ENCODE assay signal across 9 mouse cellular contexts in genomic region chr15:98170365-98170764, GRCm38 (mm10). TPM values are rescaled to one million over a fixed set of nuclear protein-coding genes. Genes with fewer than 3 reads are reported as not detected.
A peak's percentile ranks its signal among the peaks of the same experiment; 100 is the strongest.
DNase-seq lines count a peak whose midpoint lies in the region; ATAC-seq and TF ChIP-seq lines count a peak whose summit lies in the region.
"Had no signal": no experiment of that assay in that cellular context is flagged by ENCODE, and none has a peak within 500 bp of the region (broad histone marks: within the 10 kb centered on the region; RNA-seq: fewer than 3 reads in every experiment).

No protein-coding gene starts in this region.

- H3K9me3 ChIP-seq in neural tube, embryonic 12.5 days = no peaks in the 10 kb centered on the region
- H3K9me3 ChIP-seq: heart, embryonic 13.5 days; liver, embryonic 15.5 days had no signal

- no peaks in the 10 kb centered on the region for H3K36me3 ChIP-seq in neural tube, embryonic 12.5 days
- H3K36me3 ChIP-seq: heart, embryonic 13.5 days; liver, embryonic 15.5 days had no signal

- peak overlapping the region; percentile 52 for H3K4me3 ChIP-seq in cortical plate, adult 2 months (ENCODE audit: insufficient read depth, low read length)
- H3K4me3 ChIP-seq in neural tube, embryonic 12.5 days = 0 out of 2 replicates have a peak overlapping the region, but pooled peaks have one; percentile 7
- H3K4me3 ChIP-seq: heart, embryonic 13.5 days; liver, embryonic 15.5 days had no signal

- peaks cover 42% of the 10 kb centered on the region for H3K27me3 ChIP-seq in neural tube, embryonic 12.5 days (replicated peaks)

- H3K9ac ChIP-seq in neural tube, embryonic 12.5 days = 0 out of 2 replicates have a peak overlapping the region, but pooled peaks have one; percentile 21
- H3K9ac ChIP-seq: heart, embryonic 13.5 days; liver, embryonic 15.5 days had no signal

- ATAC-seq in neural tube, embryonic 12.5 days (ENCODE audit: low FRiP score, low read depth) = no peak
- ATAC-seq in granulocyte monocyte progenitor cell, adult 5-6 weeks (replicated peaks; ENCODE audit: poor library complexity, severe bottlenecking) = no peak

- H3K4me2 ChIP-seq in neural tube, embryonic 12.5 days (replicated peaks) = peak overlapping the region; percentile 81
- H3K4me2 ChIP-seq: heart, embryonic 13.5 days; liver, embryonic 15.5 days had no signal

- peaks cover 2% of the 10 kb centered on the region; the same call in 1 of the 2 replicates for H3K4me1 ChIP-seq in cortical plate, adult 2 months (ENCODE audit: control insufficient read depth, insufficient read depth, low read length)
- peaks cover 24% of the 10 kb centered on the region for H3K4me1 ChIP-seq in neural tube, embryonic 12.5 days

- H3K27ac ChIP-seq in cortical plate, adult 2 months (ENCODE audit: insufficient read depth, low read length) = no peak overlapping the region
- H3K27ac ChIP-seq in neural tube, embryonic 12.5 days = no peak overlapping the region
- H3K27ac ChIP-seq: heart, embryonic 13.5 days; liver, embryonic 15.5 days had no signal

- DNase-seq in CD4-positive helper T cell, adult 2 months (ENCODE audit: low read depth, low spot score) = peak; percentile 21
- peak; percentile 49 for DNase-seq in induced T-regulatory cell, adult 2 months (ENCODE audit: low read depth)
- DNase-seq in thymus, postnatal 36 days = no peak
- no peak for DNase-seq in natural killer cell, adult 2 months (ENCODE audit: low spot score in 2 of 2)

- TF ChIP-seq CTCF in cortical plate, adult 2 months (IDR thresholded peaks at IDR 0.05; ENCODE audit: extremely low read depth, insufficient read depth, low read length) = no peak

- 38% methylated on average over 7 of the region's 7 CpGs for WGBS in neural tube, embryonic 12.5 days

- TF ChIP-seq POLR2A in cortical plate, adult 2 months (IDR thresholded peaks at IDR 0.05; ENCODE audit: extremely low read depth, insufficient read depth, low read length) = no peak

RNA-seq across cellular contexts. Expression of gene Ccdc184, which starts 3.4 kb away (rescaled TPM):
- 22.6 and 23.0 TPM in 2 replicates for polyA plus RNA-seq in cortical plate, adult 2 months (2012; rRNA removed)
- 22.5 and 24.0 TPM in 2 replicates for polyA plus RNA-seq in neural tube, embryonic 12.5 days (2016; fragmentation: Nextera tagmentation; extraction: Ambion mirVana)
- not detected in 2 replicates for total RNA-seq in granulocyte monocyte progenitor cell, adult 5-6 weeks (2014; fragmentation: Nextera tagmentation)
- not detected in 2 replicates for total RNA-seq in granulocyte monocyte progenitor cell, adult 5-6 weeks (2017)

RNA-seq across cellular contexts. Expression of gene Asb8, which starts 4.9 kb away (rescaled TPM):
- polyA plus RNA-seq in cortical plate, adult 2 months (2012; rRNA removed) = 66.5 and 69.5 TPM in 2 replicates
- polyA plus RNA-seq in neural tube, embryonic 12.5 days (2016; fragmentation: Nextera tagmentation; extraction: Ambion mirVana) = 51.4 and 52.1 TPM in 2 replicates
- 27.8 and 31.3 TPM in 2 replicates for total RNA-seq in granulocyte monocyte progenitor cell, adult 5-6 weeks (2014; fragmentation: Nextera tagmentation)
- 21.0 and 22.8 TPM in 2 replicates for total RNA-seq in granulocyte monocyte progenitor cell, adult 5-6 weeks (2017)

RNA-seq across cellular contexts. Expression of gene Olfr288, which starts 25.0 kb away (rescaled TPM):
- polyA plus RNA-seq in cortical plate, adult 2 months (2012; rRNA removed) = 0.42 and 0.46 TPM in 2 replicates
- not detected in 2 replicates for polyA plus RNA-seq in neural tube, embryonic 12.5 days (2016; fragmentation: Nextera tagmentation; extraction: Ambion mirVana)
- not detected in 2 replicates for total RNA-seq in granulocyte monocyte progenitor cell, adult 5-6 weeks (2014; fragmentation: Nextera tagmentation)
- not detected in 2 replicates for total RNA-seq in granulocyte monocyte progenitor cell, adult 5-6 weeks (2017)
- polyA plus RNA-seq: heart, embryonic 13.5 days; liver, embryonic 15.5 days had no signal

RNA-seq across cellular contexts. Expression of gene Gm44579, which starts 50.4 kb away (rescaled TPM):
- 0.25 TPM in 1 of 2 replicates, not detected in the other for polyA plus RNA-seq in cortical plate, adult 2 months (2012; rRNA removed)
- not detected in 2 replicates for polyA plus RNA-seq in neural tube, embryonic 12.5 days (2016; fragmentation: Nextera tagmentation; extraction: Ambion mirVana)
- not detected in 2 replicates for total RNA-seq in granulocyte monocyte progenitor cell, adult 5-6 weeks (2014; fragmentation: Nextera tagmentation)
- not detected in 2 replicates for total RNA-seq in granulocyte monocyte progenitor cell, adult 5-6 weeks (2017)
- polyA plus RNA-seq: heart, embryonic 13.5 days; liver, embryonic 15.5 days had no signal

RNA-seq across cellular contexts. Expression of gene Olfr287, which starts 50.5 kb away (rescaled TPM):
- polyA plus RNA-seq in cortical plate, adult 2 months (2012; rRNA removed) = 16.8 and 18.2 TPM in 2 replicates
- polyA plus RNA-seq in neural tube, embryonic 12.5 days (2016; fragmentation: Nextera tagmentation; extraction: Ambion mirVana) = 0.15 TPM in 1 of 2 replicates, not detected in the other
- total RNA-seq in granulocyte monocyte progenitor cell, adult 5-6 weeks (2014; fragmentation: Nextera tagmentation) = not detected in 2 replicates
- total RNA-seq in granulocyte monocyte progenitor cell, adult 5-6 weeks (2017) = not detected in 2 replicates
- polyA plus RNA-seq: heart, embryonic 13.5 days; liver, embryonic 15.5 days had no signal

Comparison
In these comparisons a context has a peak if more than half of its experiments do, and no peak if none do; other contexts are left out.
1. DNase-seq: peak in CD4-positive helper T cell, adult 2 months (single experiment) and induced T-regulatory cell, adult 2 months (single experiment); none in thymus, postnatal 36 days (0 of 2) and natural killer cell, adult 2 months (0 of 2).